Mouse (Mus musculus): ENCODE measurements around the gene Cfap157.

- TF ChIP-seq POLR2A (IDR thresholded peaks at IDR 0.05; ENCODE audit: borderline replicate concordance, low read depth, low read length) (no peak), CTCF (IDR thresholded peaks at IDR 0.05; ENCODE audit: low read depth, low read length) (no peak)
Observed at GRCm38 (mm10) chr2:32769327-32770085, 14.7 kb downstream of the Cfap157 start.

All from bone marrow macrophage, adult 2 months (primary cell).